Mouse (Mus musculus) olfactory bulb, adult 2 months (tissue): Measurements from ENCODE around the gene Tecpr2. TPM values are rescaled to one million over a fixed set of nuclear protein-coding genes. Genes with fewer than 3 reads are reported as not detected.

Experiments used
- H3K27ac ChIP-seq: fragments of 200-500 bp; 2 replicates; pipeline ENCODE4 v1.5.1; 2012; ENCODE audit warnings: low read depth, low read length; ENCODE audit not compliant: insufficient read depth
- H3K4me1 ChIP-seq: fragments of 200-500 bp; 2 replicates; pipeline ENCODE4 v1.6.1; 2012; ENCODE audit warnings: low read length; ENCODE audit not compliant: control insufficient read depth, insufficient read depth
- H3K4me3 ChIP-seq: fragments of 200-500 bp; 2 replicates; pipeline ENCODE4 v1.5.1; 2012; ENCODE audit warnings: mild to moderate bottlenecking, low read depth, low read length, moderate library complexity; ENCODE audit not compliant: insufficient read depth
- CTCF ChIP-seq: fragments of 200-500 bp; IDR thresholded peaks from 2 replicates; pipeline ENCODE4 v1.5.1; 2012; ENCODE audit warnings: low read depth, mild to moderate bottlenecking, low read length, moderate library complexity; ENCODE audit not compliant: insufficient read depth
- POLR2A ChIP-seq: fragments of 200-500 bp; IDR thresholded peaks from 2 replicates; pipeline ENCODE4 v1.6.1; 2012; ENCODE audit warnings: mild to moderate bottlenecking, low read depth, low read length, moderate library complexity; ENCODE audit not compliant: insufficient read depth
- WGBS: fragments of 180-500 bp; shearing (Covaris S2); methylation state at CpG from one replicate; pipeline ENCODE4 v1.1.7; 2018; 5-methylcytosine and 5-hydroxymethylcytosine counted together
- polyA plus RNA-seq: library from polyadenylated mRNA; stranded (reverse); fragments of >200 nt; gene quantifications from 2 replicates; pipeline ENCODE4 v1.2.4, GENCODE M21; 2012; ENCODE audit warnings: low replicate concordance; ENCODE audit not compliant: missing spikeins, insufficient read depth, insufficient read length

Tecpr2 gene
- polyA plus RNA-seq, 1 experiment, result not detected

GRCm38 (mm10) chr12:110891887-110892286, 2.8 kb downstream of the Tecpr2 start:
- 93% methylated on average over 1 of the region's 1 CpGs for WGBS

DNA sequence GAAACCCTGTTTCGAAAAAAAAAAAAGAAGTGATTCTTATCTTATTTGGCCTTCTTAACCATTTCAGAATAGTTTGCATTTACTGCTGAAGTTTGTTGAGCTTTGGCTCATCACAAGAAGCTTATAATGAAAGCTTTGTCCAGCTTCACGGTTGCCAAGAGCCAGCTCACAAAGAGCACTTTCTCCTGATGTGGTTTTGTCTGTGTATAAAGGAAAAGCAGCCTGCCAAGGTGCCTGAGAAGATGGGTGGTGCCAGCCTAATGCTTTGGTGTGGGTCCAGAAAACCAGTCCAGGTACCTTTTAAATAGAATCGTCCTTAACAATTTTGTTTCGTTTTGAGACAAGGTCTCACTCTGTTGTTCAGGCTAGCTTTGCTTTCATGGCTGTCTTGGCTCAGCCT, 13.0 kb downstream of the Tecpr2 start:
- H3K4me3 ChIP-seq, result no peak overlapping the region
- WGBS, result 26% methylated on average over 4 of the region's 4 CpGs
- TF ChIP-seq CTCF, result no peak
- no peak for TF ChIP-seq POLR2A
- no peaks in the 10 kb centered on the region for H3K4me1 ChIP-seq
- H3K27ac ChIP-seq, result 0 out of 2 replicates have a peak overlapping the region, but pooled peaks have one; percentile 7

More at GRCm38 (mm10) chr12:110891887-110892286, 2.8 kb downstream of the Tecpr2 start:
- H3K4me3 ChIP-seq, result no peak overlapping the region
- no peak for TF ChIP-seq POLR2A
- TF ChIP-seq CTCF, result no peak
- H3K4me1 ChIP-seq, result peaks cover 4% of the 10 kb centered on the region; the same call in 1 of the 2 replicates
- no peak overlapping the region for H3K27ac ChIP-seq

GRCm38 (mm10) chr12:110903536-110903935, 14.5 kb downstream of the Tecpr2 start:
- WGBS, result 87% methylated on average over 2 of the region's 2 CpGs
- no peak for TF ChIP-seq CTCF
- TF ChIP-seq POLR2A, result no peak
- Histone ChIP-seq H3K4me3 (no peak overlapping the region), H3K27ac (no peak overlapping the region), H3K4me1 (peaks cover 5% of the 10 kb centered on the region)

GRCm38 (mm10) chr12:110907845-110908244, 18.8 kb downstream of the Tecpr2 start:
- peaks cover 7% of the 10 kb centered on the region for H3K4me1 ChIP-seq
- TF ChIP-seq CTCF (no peak), POLR2A (no peak)
- 60% methylated on average over 3 of the region's 3 CpGs for WGBS
- no peak overlapping the region for H3K27ac ChIP-seq
- no peak overlapping the region for H3K4me3 ChIP-seq

- Histone ChIP-seq H3K4me1 (peaks cover 7% of the 10 kb centered on the region), H3K27ac (no peak overlapping the region), H3K4me3 (no peak overlapping the region)
- TF ChIP-seq POLR2A, result no peak
- no peak for TF ChIP-seq CTCF
- WGBS, result 78% methylated on average over 2 of the region's 2 CpGs
Observed at GRCm38 (mm10) chr12:110909962-110910361, 20.9 kb downstream of the Tecpr2 start.

DNA sequence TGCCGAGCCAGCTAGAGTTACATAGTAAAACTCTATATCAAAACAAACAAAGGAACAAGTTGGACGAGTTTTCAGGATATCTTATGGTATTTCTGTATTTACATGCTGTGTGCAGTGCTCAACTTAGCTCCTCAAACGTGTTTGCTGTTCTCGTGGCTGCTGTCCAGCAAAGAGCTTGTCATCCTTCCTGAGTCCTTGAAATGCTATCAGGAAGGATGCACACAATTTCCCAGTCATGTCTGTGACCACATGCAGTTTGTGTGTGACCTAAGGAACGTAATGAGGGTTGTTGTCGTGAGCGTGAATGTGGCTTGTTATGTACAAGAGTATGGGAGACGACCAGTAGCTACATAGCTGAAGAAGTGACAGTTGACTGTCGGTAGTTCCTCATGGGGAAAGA, 26.7 kb downstream of the Tecpr2 start:
- Histone ChIP-seq H3K4me1 (no peaks in the 10 kb centered on the region), H3K4me3 (no peak overlapping the region), H3K27ac (no peak overlapping the region)
- WGBS, result 89% methylated on average over 9 of the region's 9 CpGs
- TF ChIP-seq CTCF, result no peak
- no peak for TF ChIP-seq POLR2A

GRCm38 (mm10) chr12:110920254-110920653, 31.2 kb downstream of the Tecpr2 start:
- TF ChIP-seq POLR2A (no peak), CTCF (no peak)
- Histone ChIP-seq H3K27ac (no peak overlapping the region), H3K4me3 (no peak overlapping the region), H3K4me1 (no peaks in the 10 kb centered on the region)
- WGBS, result 83% methylated on average over 4 of the region's 4 CpGs

- WGBS, result 72% methylated on average over 5 of the region's 5 CpGs
- no peak overlapping the region for H3K4me3 ChIP-seq
- TF ChIP-seq CTCF, result no peak
- TF ChIP-seq POLR2A, result no peak
- no peaks in the 10 kb centered on the region for H3K4me1 ChIP-seq
- H3K27ac ChIP-seq, result no peak overlapping the region
Observed at GRCm38 (mm10) chr12:110921572-110921971, 32.5 kb downstream of the Tecpr2 start.

DNA sequence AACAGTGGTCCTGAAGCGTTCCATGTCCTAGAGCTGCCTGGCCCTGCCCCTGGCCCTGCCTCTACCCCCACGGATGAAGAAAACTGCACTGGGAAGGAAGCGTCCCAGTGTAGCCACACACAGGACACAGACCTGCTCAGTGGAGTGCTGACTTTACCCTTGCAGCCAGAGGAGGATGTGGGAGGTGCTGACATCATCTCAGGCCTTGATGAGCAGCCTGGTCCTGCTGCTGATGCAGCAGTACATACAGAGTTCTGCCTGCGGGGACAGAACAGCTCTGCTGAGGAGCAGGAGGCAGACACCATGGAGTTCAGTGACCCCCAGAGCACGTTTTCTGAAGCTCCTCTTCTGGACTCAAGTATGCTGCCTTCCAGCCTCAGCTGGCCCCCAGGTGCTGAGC, 43.8 kb downstream of the Tecpr2 start:
- H3K27ac ChIP-seq, result no peak overlapping the region
- peaks cover 9% of the 10 kb centered on the region; the same call in 1 of the 2 replicates for H3K4me1 ChIP-seq
- TF ChIP-seq CTCF (no peak), POLR2A (no peak)
- no peak overlapping the region for H3K4me3 ChIP-seq
- 60% methylated on average over 5 of the region's 5 CpGs for WGBS
